Mouse (Mus musculus) liver, embryonic 14.5 days (tissue): ENCODE data around the gene Ecsit. TPM values are rescaled to one million over a fixed set of nuclear protein-coding genes. Genes with fewer than 3 reads are reported as not detected.
A peak's percentile ranks its signal among the peaks of the same experiment; 100 is the strongest.

Experiments
- ATAC-seq: fragments of 200-750 bp; cut with Nextera tagmentation; 2 replicates; pipeline ENCODE4 v1.8.0; 2017; ENCODE audit warnings: moderate number of reproducible peaks, mild to moderate bottlenecking, moderate library complexity; ENCODE audit not compliant: insufficient read depth
- DNase-seq, 3 experiments: peaks; one replicate each; pipeline ENCODE4 v3.0.0-alpha.2; 2012 to 2013; ENCODE audit warnings: low read depth in 3 of 3, low spot score in 3 of 3
- H3K27ac ChIP-seq: fragments of 300-500 bp; sonication (generic); 2 replicates; pipeline ENCODE4 v1.5.1; 2014; ENCODE audit warnings: moderate library complexity, mild to moderate bottlenecking, control low read depth, inconsistent platforms
- H3K27me3 ChIP-seq: fragments of 300-500 bp; sonication (generic); 2 replicates; pipeline ENCODE4 v1.6.1; 2014; ENCODE audit warnings: mild to moderate bottlenecking, low read length, moderate library complexity; ENCODE audit not compliant: control insufficient read depth, insufficient read depth
- H3K36me3 ChIP-seq: fragments of 300-500 bp; sonication (generic); replicated peaks from 2 replicates; pipeline ENCODE4 v1.6.1; 2014; ENCODE audit warnings: low read depth; ENCODE audit not compliant: control insufficient read depth, insufficient read depth
- H3K4me1 ChIP-seq, 2 experiments: fragments of 200-500 bp in 1 of 2; fragments of 300-500 bp in 1 of 2; sonication (generic) in 1 of 2; replicated peaks; 2 replicates each; pipeline ENCODE4 v1.6.1; 2012 to 2014; ENCODE audit warnings: antibody characterized with exemption in 1 of 2, inconsistent platforms in 1 of 2, low read length in 1 of 2; ENCODE audit not compliant: control insufficient read depth in 2 of 2, insufficient read depth in 2 of 2
- H3K4me2 ChIP-seq: fragments of 300-500 bp; sonication (generic); 2 replicates; pipeline ENCODE4 v1.6.1; 2014; ENCODE audit warnings: low read depth, mild to moderate bottlenecking, control low read depth, moderate library complexity
- H3K4me3 ChIP-seq, 2 experiments: fragments of 200-500 bp in 1 of 2; fragments of 300-500 bp in 1 of 2; sonication (generic) in 1 of 2; 2 replicates each; pipeline ENCODE4 v1.5.1; 2012 to 2014; ENCODE audit warnings: low read depth in 2 of 2, low read length in 2 of 2, mild to moderate bottlenecking in 2 of 2, control low read depth in 1 of 2, inconsistent platforms in 1 of 2, moderate library complexity in 1 of 2; ENCODE audit not compliant: insufficient read depth in 1 of 2
- H3K9ac ChIP-seq: fragments of 300-500 bp; sonication (generic); replicated peaks from 2 replicates; pipeline ENCODE4 v1.6.1; 2014; ENCODE audit warnings: mild to moderate bottlenecking, control low read depth, moderate library complexity
- H3K9me3 ChIP-seq: fragments of 300-500 bp; sonication (generic); 2 replicates; pipeline ENCODE4 v1.6.1; 2016; ENCODE audit warnings: low read length, mixed read lengths; ENCODE audit not compliant: control insufficient read depth
- CTCF ChIP-seq: IDR thresholded peaks from 2 replicates; pipeline ENCODE4 v1.5.1; 2016; ENCODE audit warnings: antibody characterized with exemption, low read depth, control low read depth
- EP300 ChIP-seq: IDR thresholded peaks from 2 replicates; pipeline ENCODE4 v1.6.1; 2016; ENCODE audit warnings: antibody characterized with exemption, low read depth
- WGBS: fragments of 180-500 bp; shearing (Covaris S2); extraction: QIAGEN DNeasy Blood & Tissue Kit; methylation state at CpG from one replicate; pipeline ENCODE4 v1.1.7; 2014; ENCODE audit not compliant: insufficient replicate concordance; 5-methylcytosine and 5-hydroxymethylcytosine counted together
- polyA plus RNA-seq, 2 experiments: library from polyadenylated mRNA; depleted of rRNA in 1 of 2; stranded (reverse) in 1 of 2; unstranded in 1 of 2; fragments of >200 nt; fragmentation: Nextera tagmentation in 1 of 2; extraction: Ambion mirVana in 1 of 2; gene quantifications; 2 replicates each; pipeline versions ENCODE4 v1.2.1 to v1.2.3; 2012 to 2014

Ecsit gene
- polyA plus RNA-seq (2012; rRNA removed) (14.6 and 14.7 TPM in 2 replicates), polyA plus RNA-seq (2014; fragmentation: Nextera tagmentation; extraction: Ambion mirVana) (16.8 and 19.9 TPM in 2 replicates)

GRCm38 (mm10) chr9:22085022-22085834, at the start of gene Ecsit:
Gene Ecsit (minus strand): TSS chr9:22085438.
- TF ChIP-seq EP300 (no peak), CTCF (no peak)
- Histone ChIP-seq H3K9ac (peak within 1 kb of the TSS; percentile 85), H3K27ac (peak within 1 kb of the TSS; percentile 29), H3K4me3 (peak within 1 kb of the TSS; percentile 70 to 79), H3K9me3 (no peaks in the 10 kb centered on the region), H3K36me3 (no peaks in the 10 kb centered on the region), H3K4me1 (peaks cover 0 to 5% of the 10 kb centered on the region in 2 experiments; a peak in 3 of 4 replicates), H3K27me3 (no peaks in the 10 kb centered on the region), H3K4me2 (peak within 1 kb of the TSS; percentile 81)
- DNase-seq (peak; percentile 94 to 96 (median 96)), ATAC-seq (peak; percentile 99)
- under 1% methylated on average over 48 of the region's 48 CpGs for WGBS

DNA sequence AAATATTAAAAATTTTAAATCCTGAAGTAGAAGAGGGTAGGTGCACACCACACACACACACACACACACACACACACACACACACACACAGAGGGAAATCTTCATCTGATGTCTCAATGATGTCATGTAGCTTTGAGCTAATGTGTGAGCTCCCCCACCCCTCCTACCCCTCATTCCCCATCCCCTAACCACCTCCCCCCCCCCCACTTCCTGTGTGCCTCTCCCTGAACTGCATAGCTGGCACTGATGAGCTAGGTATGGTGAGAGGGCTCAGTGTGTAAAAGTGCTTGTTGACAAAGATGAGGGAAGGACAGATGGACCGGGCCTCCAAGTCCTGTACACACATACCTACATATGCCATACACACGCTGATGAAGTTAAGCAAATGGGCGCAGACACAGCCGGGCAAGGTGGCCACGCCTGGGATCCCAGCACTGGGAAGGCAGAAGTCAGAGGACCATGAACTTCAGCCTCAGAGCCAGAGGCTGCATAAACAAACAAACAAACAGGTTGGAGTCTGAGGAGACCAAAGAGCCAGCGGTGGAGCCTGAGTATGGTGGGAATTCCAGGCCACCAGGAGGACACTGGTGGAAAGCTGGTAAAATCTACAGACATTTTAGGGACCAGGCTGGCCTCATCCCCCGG, 49.1 kb upstream of the Ecsit start:
- H3K27me3 ChIP-seq = no peaks in the 10 kb centered on the region
- peak overlapping the region; percentile 85 for H3K9ac ChIP-seq
- TF ChIP-seq CTCF (no peak), EP300 (no peak)
- no peak for DNase-seq
- peak overlapping the region; percentile 88 for H3K27ac ChIP-seq
- H3K4me1 ChIP-seq = peaks cover 38 to 47% of the 10 kb centered on the region in 2 experiments
- H3K4me2 ChIP-seq = peak overlapping the region; percentile 99
- H3K4me3 ChIP-seq = peak overlapping the region; percentile 71 to 76
- no peaks in the 10 kb centered on the region for H3K9me3 ChIP-seq
- no peak for ATAC-seq
- WGBS = 48% methylated on average over 7 of the region's 7 CpGs
- H3K36me3 ChIP-seq = peaks cover 25% of the 10 kb centered on the region

GRCm38 (mm10) chr9:22132220-22132619, 47.0 kb upstream of the Ecsit start:
- no peak for ATAC-seq
- 60% methylated on average over 11 of the region's 11 CpGs for WGBS
- no peak for DNase-seq
- Histone ChIP-seq H3K4me3 (peak overlapping the region; percentile 58 to 71), H3K27ac (no peak overlapping the region; the same call in 1 of the 2 replicates), H3K9me3 (no peaks in the 10 kb centered on the region), H3K4me1 (peaks cover 27 to 38% of the 10 kb centered on the region in 2 experiments), H3K9ac (peak overlapping the region; percentile 64), H3K36me3 (peaks cover 46% of the 10 kb centered on the region), H3K4me2 (peak overlapping the region; percentile 99), H3K27me3 (no peaks in the 10 kb centered on the region)
- TF ChIP-seq EP300 (no peak), CTCF (no peak)

- Histone ChIP-seq H3K4me2 (peak overlapping the region; percentile 99), H3K27me3 (no peaks in the 10 kb centered on the region), H3K36me3 (peaks cover 54% of the 10 kb centered on the region), H3K9ac (peak overlapping the region; percentile 64), H3K9me3 (no peaks in the 10 kb centered on the region), H3K4me3 (peak overlapping the region; percentile 58 to 71), H3K27ac (peak overlapping the region; percentile 43), H3K4me1 (peaks cover 19 to 31% of the 10 kb centered on the region in 2 experiments)
- no peak for TF ChIP-seq EP300
- no peak for TF ChIP-seq CTCF
- no peak for DNase-seq
- ATAC-seq = peak; percentile 54
- under 1% methylated on average over 35 of the region's 35 CpGs for WGBS
Measured at GRCm38 (mm10) chr9:22131226-22131981, 46.2 kb upstream of the Ecsit start.
